Mouse (Mus musculus): Measurements from ENCODE around the gene Nmb. TPM values are rescaled to one million over a fixed set of nuclear protein-coding genes. Genes with fewer than 3 reads are reported as not detected.

Nmb gene
- total RNA-seq, 1 experiment, result 17.4 TPM

GRCm38 (mm10) chr7:80873631-80874030 is 31.2 kb downstream of the Nmb start:
- in situ Hi-C loops (cut with MboI; ENCODE audit: low sequenced_read_pairs in 2 of 2, unreplicated experiment in 2 of 2), result no loop called here
- Histone ChIP-seq H3K4me3 (ENCODE audit: insufficient read depth in 1 of 2, low read depth in 1 of 2, low read length in 2 of 2, poor library complexity in 1 of 2, severe bottlenecking in 1 of 2) (no peak overlapping the region), H3K9me3 (ENCODE audit: control insufficient read depth, insufficient read depth, low read depth, low read length) (no peaks in the 10 kb centered on the region), H3K4me1 (ENCODE audit: control insufficient read depth in 2 of 2, insufficient read depth in 2 of 2, low read length in 2 of 2, poor library complexity in 1 of 2) (peaks cover 0 to 2% of the 10 kb centered on the region in 2 experiments; a peak in 2 of 4 replicates), H3K9ac (ENCODE audit: insufficient read depth, low read depth, low read length, poor library complexity, severe bottlenecking) (no peak overlapping the region), H3K36me3 (ENCODE audit: control insufficient read depth, insufficient read depth, low read length, poor library complexity, severe bottlenecking) (no peaks in the 10 kb centered on the region), H3K27ac (ENCODE audit: insufficient read depth, low read depth, low read length, poor library complexity, severe bottlenecking) (no peak overlapping the region)
- TF ChIP-seq CHD2 (IDR thresholded peaks at IDR 0.05; ENCODE audit: low read depth, low read length) (no peak), MAFK (IDR thresholded peaks at IDR 0.05; ENCODE audit: insufficient read depth, low read depth, low read length) (no peak), ZC3H11A (IDR thresholded peaks at IDR 0.05; ENCODE audit: borderline replicate concordance, low read depth, low read length) (0 out of 2 replicates have a peak, but pooled peaks have one; percentile 12)
- DNase-seq (ENCODE audit: low read depth, low spot score), result no peak

DNA sequence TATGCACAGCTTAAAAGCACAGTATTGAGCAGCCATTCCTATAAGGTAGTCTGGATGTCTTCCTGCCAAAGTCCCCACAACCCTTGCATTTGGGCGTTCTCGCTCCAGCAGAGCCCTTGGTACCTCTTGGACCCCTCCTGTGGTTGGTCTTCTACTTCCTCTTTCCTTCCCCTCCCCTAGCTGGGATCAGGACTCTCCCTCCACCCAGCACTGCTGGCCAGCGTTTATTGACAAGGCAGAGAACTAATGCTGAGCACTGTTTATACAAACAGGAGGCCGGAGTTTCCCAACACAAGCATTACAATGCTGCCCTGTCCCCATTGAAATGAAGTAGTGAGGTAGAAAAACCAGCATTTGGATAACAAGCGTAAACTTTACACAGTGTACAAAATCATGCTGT is 31.8 kb downstream of the Nmb start:
- Histone ChIP-seq H3K9me3 (ENCODE audit: control insufficient read depth, insufficient read depth, low read depth, low read length) (no peaks in the 10 kb centered on the region), H3K4me1 (ENCODE audit: control insufficient read depth in 2 of 2, insufficient read depth in 2 of 2, low read length in 2 of 2, poor library complexity in 1 of 2) (peaks cover 0 to 2% of the 10 kb centered on the region in 2 experiments; a peak in 2 of 4 replicates), H3K36me3 (ENCODE audit: control insufficient read depth, insufficient read depth, low read length, poor library complexity, severe bottlenecking) (no peaks in the 10 kb centered on the region), H3K4me3 (ENCODE audit: insufficient read depth in 1 of 2, low read depth in 1 of 2, low read length in 2 of 2, poor library complexity in 1 of 2, severe bottlenecking in 1 of 2) (no peak overlapping the region), H3K27ac (ENCODE audit: insufficient read depth, low read depth, low read length, poor library complexity, severe bottlenecking) (no peak overlapping the region), H3K9ac (ENCODE audit: insufficient read depth, low read depth, low read length, poor library complexity, severe bottlenecking) (no peak overlapping the region)
- no peak for DNase-seq (ENCODE audit: low read depth, low spot score)
- in situ Hi-C loops (cut with MboI; ENCODE audit: low sequenced_read_pairs in 2 of 2, unreplicated experiment in 2 of 2), result no loop called here
- TF ChIP-seq ZC3H11A (IDR thresholded peaks at IDR 0.05; ENCODE audit: borderline replicate concordance, low read depth, low read length) (no peak), HCFC1 (IDR thresholded peaks at IDR 0.05; ENCODE audit: borderline replicate concordance, insufficient read depth, low read length) (no peak), ZNF384 (IDR thresholded peaks at IDR 0.05; ENCODE audit: low read depth, low read length) (no peak)

GRCm38 (mm10) chr7:80868686-80869085 is 36.2 kb downstream of the Nmb start:
- in situ Hi-C loops (cut with MboI; ENCODE audit: low sequenced_read_pairs in 2 of 2, unreplicated experiment in 2 of 2), result no loop called here
- Histone ChIP-seq H3K4me1 (ENCODE audit: control insufficient read depth in 2 of 2, insufficient read depth in 2 of 2, low read length in 2 of 2, poor library complexity in 1 of 2) (peaks cover 0 to 4% of the 10 kb centered on the region in 2 experiments; a peak in 2 of 4 replicates), H3K36me3 (ENCODE audit: control insufficient read depth, insufficient read depth, low read length, poor library complexity, severe bottlenecking) (no peaks in the 10 kb centered on the region), H3K4me3 (ENCODE audit: insufficient read depth in 1 of 2, low read depth in 1 of 2, low read length in 2 of 2, poor library complexity in 1 of 2, severe bottlenecking in 1 of 2) (no peak overlapping the region), H3K27ac (ENCODE audit: insufficient read depth, low read depth, low read length, poor library complexity, severe bottlenecking) (no peak overlapping the region), H3K9ac (ENCODE audit: insufficient read depth, low read depth, low read length, poor library complexity, severe bottlenecking) (no peak overlapping the region), H3K9me3 (ENCODE audit: control insufficient read depth, insufficient read depth, low read depth, low read length) (no peaks in the 10 kb centered on the region)
- TF ChIP-seq CHD2 (IDR thresholded peaks at IDR 0.05; ENCODE audit: low read depth, low read length), result no peak
- no peak for TF ChIP-seq ZC3H11A (IDR thresholded peaks at IDR 0.05; ENCODE audit: borderline replicate concordance, low read depth, low read length)
- TF ChIP-seq ZNF384 (IDR thresholded peaks at IDR 0.05; ENCODE audit: low read depth, low read length), result no peak
- TF ChIP-seq MAFK (IDR thresholded peaks at IDR 0.05; ENCODE audit: insufficient read depth, low read depth, low read length), result no peak
- TF ChIP-seq HCFC1 (IDR thresholded peaks at IDR 0.05; ENCODE audit: borderline replicate concordance, insufficient read depth, low read length), result no peak
- no peak for DNase-seq (ENCODE audit: low read depth, low spot score)

- Histone ChIP-seq H3K4me3 (ENCODE audit: insufficient read depth in 1 of 2, low read depth in 1 of 2, low read length in 2 of 2, poor library complexity in 1 of 2, severe bottlenecking in 1 of 2) (no peak overlapping the region), H3K9ac (ENCODE audit: insufficient read depth, low read depth, low read length, poor library complexity, severe bottlenecking) (no peak overlapping the region), H3K36me3 (ENCODE audit: control insufficient read depth, insufficient read depth, low read length, poor library complexity, severe bottlenecking) (no peaks in the 10 kb centered on the region), H3K4me1 (ENCODE audit: control insufficient read depth in 2 of 2, insufficient read depth in 2 of 2, low read length in 2 of 2, poor library complexity in 1 of 2) (peaks cover 0 to 4% of the 10 kb centered on the region in 2 experiments; a peak in 1 of 4 replicates), H3K9me3 (ENCODE audit: control insufficient read depth, insufficient read depth, low read depth, low read length) (no peaks in the 10 kb centered on the region), H3K27ac (ENCODE audit: insufficient read depth, low read depth, low read length, poor library complexity, severe bottlenecking) (no peak overlapping the region)
- no peak for DNase-seq (ENCODE audit: low read depth, low spot score)
- TF ChIP-seq ZNF384 (IDR thresholded peaks at IDR 0.05; ENCODE audit: low read depth, low read length) (no peak), ZC3H11A (IDR thresholded peaks at IDR 0.05; ENCODE audit: borderline replicate concordance, low read depth, low read length) (no peak), HCFC1 (IDR thresholded peaks at IDR 0.05; ENCODE audit: borderline replicate concordance, insufficient read depth, low read length) (no peak), CHD2 (IDR thresholded peaks at IDR 0.05; ENCODE audit: low read depth, low read length) (no peak), MAFK (IDR thresholded peaks at IDR 0.05; ENCODE audit: insufficient read depth, low read depth, low read length) (no peak)
- in situ Hi-C loops (cut with MboI; ENCODE audit: low sequenced_read_pairs in 2 of 2, unreplicated experiment in 2 of 2), result no loop called here
Observed at GRCm38 (mm10) chr7:80866514-80867147, 38.2 kb downstream of the Nmb start.

DNA sequence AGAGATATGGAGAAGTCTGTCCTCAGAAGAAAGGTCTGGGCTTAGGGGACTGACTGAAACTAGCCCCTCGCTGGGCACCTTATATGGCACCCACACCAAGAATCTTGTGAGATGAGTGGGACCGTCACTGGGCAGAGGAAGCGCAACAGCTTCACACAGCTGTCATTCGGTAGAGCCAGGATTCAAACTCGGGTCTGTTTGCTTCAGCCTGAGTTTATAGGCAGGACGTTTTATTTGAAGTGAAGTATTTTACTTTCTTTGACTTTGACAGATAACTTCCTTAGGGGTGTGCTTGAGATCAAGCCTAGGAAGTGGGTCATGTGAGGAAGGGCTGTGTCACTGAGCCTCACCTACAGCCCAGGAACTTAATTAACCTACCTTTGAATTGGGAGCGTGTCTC is 39.4 kb downstream of the Nmb start:
- Histone ChIP-seq H3K9ac (ENCODE audit: insufficient read depth, low read depth, low read length, poor library complexity, severe bottlenecking) (no peak overlapping the region), H3K36me3 (ENCODE audit: control insufficient read depth, insufficient read depth, low read length, poor library complexity, severe bottlenecking) (no peaks in the 10 kb centered on the region), H3K27ac (ENCODE audit: insufficient read depth, low read depth, low read length, poor library complexity, severe bottlenecking) (no peak overlapping the region), H3K4me3 (ENCODE audit: insufficient read depth in 1 of 2, low read depth in 1 of 2, low read length in 2 of 2, poor library complexity in 1 of 2, severe bottlenecking in 1 of 2) (no peak overlapping the region), H3K9me3 (ENCODE audit: control insufficient read depth, insufficient read depth, low read depth, low read length) (no peaks in the 10 kb centered on the region), H3K4me1 (ENCODE audit: control insufficient read depth in 2 of 2, insufficient read depth in 2 of 2, low read length in 2 of 2, poor library complexity in 1 of 2) (peaks cover 0 to 4% of the 10 kb centered on the region in 2 experiments; a peak in 1 of 4 replicates)
- DNase-seq (ENCODE audit: low read depth, low spot score), result no peak
- in situ Hi-C loops (cut with MboI; ENCODE audit: low sequenced_read_pairs in 2 of 2, unreplicated experiment in 2 of 2), result no loop called here
- TF ChIP-seq ZNF384 (IDR thresholded peaks at IDR 0.05; ENCODE audit: low read depth, low read length) (no peak), ZC3H11A (IDR thresholded peaks at IDR 0.05; ENCODE audit: borderline replicate concordance, low read depth, low read length) (no peak), HCFC1 (IDR thresholded peaks at IDR 0.05; ENCODE audit: borderline replicate concordance, insufficient read depth, low read length) (no peak), CHD2 (IDR thresholded peaks at IDR 0.05; ENCODE audit: low read depth, low read length) (no peak), MAFK (IDR thresholded peaks at IDR 0.05; ENCODE audit: insufficient read depth, low read depth, low read length) (no peak)
